Mouse (Mus musculus) myocyte (in vitro differentiated cells): Measurements from ENCODE around the gene Flywch2.

Source experiments
- CEBPB ChIP-seq: IDR thresholded peaks from 2 replicates; pipeline ENCODE4 v1.6.1; 2011; ENCODE audit warnings: mild to moderate bottlenecking, moderate library complexity; ENCODE audit not compliant: poor library complexity, insufficient read depth, severe bottlenecking
- E2F4 ChIP-seq: IDR thresholded peaks from one replicate; pipeline ENCODE4 v1.6.1; 2011; ENCODE audit warnings: mild to moderate bottlenecking, control low read depth, moderate library complexity; ENCODE audit not compliant: insufficient read depth
- MAX ChIP-seq: IDR thresholded peaks from one replicate; pipeline ENCODE4 v1.6.1; 2011; ENCODE audit warnings: low read depth, mild to moderate bottlenecking, control low read depth
- MYOG ChIP-seq, 3 experiments: IDR thresholded peaks; one replicate each; pipeline ENCODE4 v1.6.1; 2011; ENCODE audit warnings: control low read depth in 2 of 3, low read depth in 2 of 3, mild to moderate bottlenecking in 2 of 3; ENCODE audit not compliant: insufficient read length in 2 of 3, control insufficient read depth in 1 of 3, insufficient read depth in 1 of 3
- POLR2A ChIP-seq: IDR thresholded peaks from one replicate; pipeline ENCODE4 v1.6.1; 2011; ENCODE audit warnings: low read depth, mild to moderate bottlenecking, control low read depth, moderate library complexity; ENCODE audit not compliant: insufficient read length
- POLR2AphosphoS2 ChIP-seq: IDR thresholded peaks from one replicate; pipeline ENCODE4 v1.6.1; 2011; ENCODE audit warnings: low read depth, control low read depth; ENCODE audit not compliant: insufficient read length
- SRF ChIP-seq: IDR thresholded peaks from one replicate; pipeline ENCODE4 v1.6.1; 2011; ENCODE audit warnings: low read depth; ENCODE audit not compliant: control insufficient read depth, insufficient read length
- TCF3 ChIP-seq: IDR thresholded peaks from one replicate; pipeline ENCODE4 v1.6.1; 2011; ENCODE audit warnings: low read depth, control low read depth; ENCODE audit not compliant: insufficient read length
- USF1 ChIP-seq: IDR thresholded peaks from one replicate; pipeline ENCODE4 v1.6.1; 2011; ENCODE audit warnings: low read depth, mild to moderate bottlenecking, control low read depth, moderate library complexity

DNA sequence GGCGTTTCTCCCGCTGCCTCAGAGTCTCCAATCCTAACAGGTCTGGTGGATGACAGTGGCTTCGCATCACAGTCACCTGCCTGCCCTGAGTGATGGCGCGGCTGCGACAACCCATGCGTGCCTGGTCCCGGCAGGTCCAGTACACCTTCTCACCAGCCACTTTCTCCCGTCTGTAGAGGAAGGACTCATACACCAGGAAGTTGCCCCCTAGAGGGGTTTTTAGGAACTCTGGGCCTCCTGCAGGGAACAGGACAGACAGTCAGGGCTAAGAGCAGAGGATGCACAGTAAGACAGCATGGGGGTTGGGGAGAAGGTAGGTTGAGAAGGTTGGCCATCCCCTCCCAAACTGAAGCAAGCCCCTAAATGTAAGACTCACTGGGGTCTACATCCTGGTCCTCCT, 25.6 kb downstream of the Flywch2 start:
- TF ChIP-seq POLR2A = no peak
- TF ChIP-seq E2F4 = no peak
- TF ChIP-seq MYOG (IDR thresholded peaks at IDR 0.05; ENCODE audit: control insufficient read depth in 1 of 3, insufficient read depth in 1 of 3, insufficient read length in 2 of 3, low read depth in 2 of 3) = no peak
- TF ChIP-seq SRF = no peak
- TF ChIP-seq TCF3 = no peak
- TF ChIP-seq POLR2AphosphoS2 = no peak
- TF ChIP-seq MAX = no peak
- no peak for TF ChIP-seq CEBPB
- TF ChIP-seq USF1 = no peak
